Mouse (Mus musculus): Measurements from ENCODE around the gene Tmem108. TPM values are rescaled to one million over a fixed set of nuclear protein-coding genes. Genes with fewer than 3 reads are reported as not detected.

Gene Tmem108
- polyA plus RNA-seq, 1 experiment from 2014 or later: 108 TPM

DNA sequence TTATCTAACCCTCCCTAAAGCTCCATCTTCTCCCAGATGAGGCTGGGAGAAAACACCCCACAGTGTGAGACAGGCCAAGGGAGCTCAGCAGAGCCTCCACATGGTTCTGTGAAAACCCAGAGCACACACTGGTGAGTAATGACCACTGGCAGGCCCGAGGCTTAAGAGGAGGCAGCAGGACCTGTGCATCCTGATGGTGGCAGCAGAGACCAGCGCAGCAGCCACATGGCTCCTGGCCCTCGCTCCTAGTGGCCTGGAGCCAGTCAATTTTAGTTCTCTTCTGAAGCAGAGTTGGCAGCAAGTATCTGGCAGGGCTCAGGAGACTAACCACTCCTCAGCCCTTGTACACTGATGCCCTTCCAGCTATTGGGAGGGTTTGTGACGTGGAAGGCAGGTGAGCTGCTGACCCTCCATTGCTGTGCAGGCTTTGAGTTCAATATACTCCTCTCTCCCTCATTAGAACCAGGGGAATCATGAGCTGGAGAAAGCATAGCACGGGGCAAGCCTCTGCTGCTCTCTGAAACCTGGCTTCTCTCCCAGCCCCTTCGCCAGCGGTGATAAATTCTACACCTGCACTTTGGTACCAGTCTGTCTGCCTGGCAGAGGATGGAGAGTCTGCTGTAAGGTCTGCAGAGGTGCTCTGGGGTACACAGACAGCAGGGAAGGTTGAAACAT lies 267.2 kb downstream of the Tmem108 start:
- 35% methylated on average over 7 of the region's 7 CpGs for WGBS (ENCODE audit: insufficient replicate concordance)
- Histone ChIP-seq H3K4me3 (ENCODE audit: low read depth, low read length) (no peak overlapping the region), H3K9ac (ENCODE audit: low read depth, low read length) (no peak overlapping the region), H3K4me2 (no peak overlapping the region), H3K27me3 (ENCODE audit: control insufficient read depth, insufficient read depth, low read length) (no peaks in the 10 kb centered on the region), H3K27ac (ENCODE audit: low read depth, low read length) (no peak overlapping the region; the same call in 1 of the 2 replicates), H3K4me1 (ENCODE audit: control insufficient read depth, insufficient read depth, low read length) (peaks cover 25% of the 10 kb centered on the region), H3K36me3 (ENCODE audit: control insufficient read depth, insufficient read depth, low read length) (peaks cover 5% of the 10 kb centered on the region; the same call in 1 of the 2 replicates), H3K9me3 (replicated peaks; ENCODE audit: control insufficient read depth, low read length) (no peaks in the 10 kb centered on the region)
- peak; percentile 58 for ATAC-seq (replicated peaks; ENCODE audit: insufficient number of reproducible peaks, low FRiP score, low TSS enrichment)

DNA sequence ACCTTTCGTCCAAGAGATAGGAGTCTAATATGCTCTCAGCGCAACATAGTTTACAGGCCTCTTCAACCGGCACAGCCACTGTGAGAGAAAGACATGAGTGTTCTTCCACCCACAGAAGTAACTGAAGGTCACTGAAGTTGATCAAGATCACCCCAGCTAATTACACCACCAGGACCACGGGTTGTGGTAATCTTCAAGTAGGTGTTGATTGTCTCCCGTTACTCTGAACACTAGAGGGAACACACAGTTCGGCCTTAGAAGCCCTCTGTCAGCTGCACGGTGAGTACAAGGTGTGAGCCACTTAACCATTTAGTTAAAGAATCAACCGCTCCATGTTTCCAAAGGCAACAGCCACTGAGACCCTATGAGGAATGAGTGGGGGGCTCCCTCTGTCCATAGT lies 269.7 kb downstream of the Tmem108 start:
- Histone ChIP-seq H3K9ac (ENCODE audit: low read depth, low read length) (peak overlapping the region; percentile 36; the same call in 1 of the 2 replicates), H3K36me3 (ENCODE audit: control insufficient read depth, insufficient read depth, low read length) (0 out of 2 replicates have a peak, but pooled peaks cover 4% of the 10 kb centered on the region), H3K27me3 (ENCODE audit: control insufficient read depth, insufficient read depth, low read length) (no peaks in the 10 kb centered on the region), H3K4me3 (ENCODE audit: low read depth, low read length) (no peak overlapping the region), H3K9me3 (replicated peaks; ENCODE audit: control insufficient read depth, low read length) (no peaks in the 10 kb centered on the region), H3K4me2 (no peak overlapping the region), H3K27ac (ENCODE audit: low read depth, low read length) (0 out of 2 replicates have a peak overlapping the region, but pooled peaks have one; percentile 25), H3K4me1 (ENCODE audit: control insufficient read depth, insufficient read depth, low read length) (peaks cover 36% of the 10 kb centered on the region)
- no peak for ATAC-seq (replicated peaks; ENCODE audit: insufficient number of reproducible peaks, low FRiP score, low TSS enrichment)
- WGBS (ENCODE audit: insufficient replicate concordance): 44% methylated on average over 8 of the region's 8 CpGs

DNA sequence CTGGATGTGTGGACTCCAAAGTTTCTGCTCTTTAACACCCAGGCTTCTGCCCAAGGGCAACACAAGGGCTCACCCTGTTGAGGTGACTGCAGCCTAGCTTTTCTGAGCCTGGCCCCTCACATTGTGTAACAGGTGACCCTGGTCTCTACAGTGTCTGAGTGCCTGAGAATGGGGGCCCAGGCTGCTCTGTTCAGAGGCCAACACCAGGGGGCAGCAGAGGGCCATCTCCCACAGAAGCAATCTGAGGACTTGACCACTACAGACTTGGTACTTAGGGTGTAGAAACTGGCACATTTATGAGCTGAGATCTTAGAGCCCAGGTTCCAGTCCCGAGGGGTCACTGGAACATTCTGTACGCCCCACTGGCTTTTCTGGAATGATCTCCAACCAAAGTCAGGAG lies 271.2 kb downstream of the Tmem108 start:
- H3K9me3 ChIP-seq (replicated peaks; ENCODE audit: control insufficient read depth, low read length): no peaks in the 10 kb centered on the region
- no peak for ATAC-seq (replicated peaks; ENCODE audit: insufficient number of reproducible peaks, low FRiP score, low TSS enrichment)

DNA sequence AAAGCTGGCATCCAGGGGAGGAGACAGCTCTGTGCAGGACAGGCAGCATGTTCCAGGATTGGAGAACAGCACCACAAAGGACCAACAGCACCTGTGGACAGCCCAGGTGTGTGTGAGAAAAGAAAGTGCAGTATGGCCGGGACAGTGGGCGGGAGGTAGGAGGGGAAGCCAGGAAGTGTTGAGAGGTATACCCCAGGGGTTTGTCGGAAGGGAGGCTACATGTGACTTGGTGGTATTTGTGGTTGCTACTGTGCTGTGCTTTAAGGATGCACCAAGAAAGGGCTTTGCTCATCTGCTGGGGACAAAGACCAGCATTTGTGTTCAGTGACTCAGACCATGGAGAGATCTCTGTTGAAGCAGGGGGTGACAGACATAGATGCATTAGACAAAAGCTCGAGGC lies 271.8 kb downstream of the Tmem108 start:
- Histone ChIP-seq H3K9me3 (replicated peaks; ENCODE audit: control insufficient read depth, low read length) (no peaks in the 10 kb centered on the region), H3K36me3 (ENCODE audit: control insufficient read depth, insufficient read depth, low read length) (0 out of 2 replicates have a peak, but pooled peaks cover 4% of the 10 kb centered on the region), H3K4me2 (no peak overlapping the region), H3K4me1 (ENCODE audit: control insufficient read depth, insufficient read depth, low read length) (peaks cover 55% of the 10 kb centered on the region), H3K27me3 (ENCODE audit: control insufficient read depth, insufficient read depth, low read length) (no peaks in the 10 kb centered on the region), H3K9ac (ENCODE audit: low read depth, low read length) (no peak overlapping the region), H3K27ac (ENCODE audit: low read depth, low read length) (no peak overlapping the region), H3K4me3 (ENCODE audit: low read depth, low read length) (no peak overlapping the region)
- no peak for ATAC-seq (replicated peaks; ENCODE audit: insufficient number of reproducible peaks, low FRiP score, low TSS enrichment)
- 59% methylated on average over 4 of the region's 4 CpGs for whole genome bisulfite sequencing (ENCODE audit: insufficient replicate concordance)

More for the DNA sequence above, 271.2 kb downstream of the Tmem108 start:
- Histone ChIP-seq H3K27ac (ENCODE audit: low read depth, low read length) (no peak overlapping the region), H3K36me3 (ENCODE audit: control insufficient read depth, insufficient read depth, low read length) (0 out of 2 replicates have a peak, but pooled peaks cover 4% of the 10 kb centered on the region), H3K4me2 (no peak overlapping the region), H3K4me1 (ENCODE audit: control insufficient read depth, insufficient read depth, low read length) (peaks cover 51% of the 10 kb centered on the region), H3K27me3 (ENCODE audit: control insufficient read depth, insufficient read depth, low read length) (no peaks in the 10 kb centered on the region), H3K9ac (ENCODE audit: low read depth, low read length) (no peak overlapping the region), H3K4me3 (ENCODE audit: low read depth, low read length) (no peak overlapping the region)
- WGBS (ENCODE audit: insufficient replicate concordance): 13% methylated on average over 2 of the region's 2 CpGs

DNA sequence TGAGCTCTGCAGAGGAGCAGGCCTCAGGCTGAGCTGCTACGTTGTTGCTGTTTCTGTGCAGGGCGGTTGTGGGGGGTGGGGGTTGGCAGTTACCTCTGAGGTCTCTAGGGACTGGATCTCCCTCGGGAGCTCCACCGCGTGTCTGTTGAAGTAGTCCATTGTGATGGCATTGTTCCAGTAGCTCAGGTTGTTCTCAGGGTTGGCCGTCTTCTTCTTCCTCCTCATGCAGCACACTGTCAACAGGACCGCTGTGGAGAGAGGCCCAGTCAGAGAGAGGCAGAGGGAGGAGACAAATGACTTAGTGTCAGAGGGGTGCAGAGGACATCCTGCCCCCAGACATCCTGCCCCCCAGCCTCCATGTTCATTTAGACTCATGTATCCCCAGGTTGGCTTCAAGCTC lies 272.5 kb downstream of the Tmem108 start:
- Histone ChIP-seq H3K36me3 (ENCODE audit: control insufficient read depth, insufficient read depth, low read length) (0 out of 2 replicates have a peak, but pooled peaks cover 4% of the 10 kb centered on the region), H3K4me2 (no peak overlapping the region), H3K4me3 (ENCODE audit: low read depth, low read length) (no peak overlapping the region), H3K4me1 (ENCODE audit: control insufficient read depth, insufficient read depth, low read length) (peaks cover 48% of the 10 kb centered on the region), H3K27ac (ENCODE audit: low read depth, low read length) (no peak overlapping the region), H3K9ac (ENCODE audit: low read depth, low read length) (no peak overlapping the region), H3K9me3 (replicated peaks; ENCODE audit: control insufficient read depth, low read length) (no peaks in the 10 kb centered on the region), H3K27me3 (ENCODE audit: control insufficient read depth, insufficient read depth, low read length) (no peaks in the 10 kb centered on the region)
- 45% methylated on average over 7 of the region's 7 CpGs for WGBS (ENCODE audit: insufficient replicate concordance)
- no peak for ATAC-seq (replicated peaks; ENCODE audit: insufficient number of reproducible peaks, low FRiP score, low TSS enrichment)

DNA sequence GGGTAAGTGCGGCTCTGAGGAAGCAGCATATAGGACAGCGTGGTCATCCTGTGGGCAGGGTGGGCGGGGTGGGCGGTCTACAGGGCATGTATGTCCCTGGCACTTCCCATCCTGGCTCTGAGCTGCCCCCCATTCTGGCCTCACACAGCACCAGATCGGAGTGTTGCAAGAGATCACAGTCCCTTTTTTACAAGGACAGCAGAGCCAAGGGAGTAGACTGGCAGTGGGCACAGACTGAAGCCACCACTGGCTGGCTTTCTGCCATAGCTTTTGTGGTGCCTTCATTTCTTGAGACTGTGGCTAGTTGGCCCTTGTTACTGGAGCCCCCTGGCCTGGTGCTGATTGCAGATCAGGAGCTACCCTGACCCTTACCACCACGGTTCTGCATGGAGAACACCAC lies 275.4 kb downstream of the Tmem108 start:
- WGBS (ENCODE audit: insufficient replicate concordance): 76% methylated on average over 6 of the region's 6 CpGs
- 0 out of 2 replicates have a peak, but pooled peaks cover 4% of the 10 kb centered on the region for H3K36me3 ChIP-seq (ENCODE audit: control insufficient read depth, insufficient read depth, low read length)
- peak overlapping the region; percentile 54; the same call in 1 of the 2 replicates for H3K27ac ChIP-seq (ENCODE audit: low read depth, low read length)
- no peaks in the 10 kb centered on the region for H3K27me3 ChIP-seq (ENCODE audit: control insufficient read depth, insufficient read depth, low read length)
- ATAC-seq (replicated peaks; ENCODE audit: insufficient number of reproducible peaks, low FRiP score, low TSS enrichment): no peak
- H3K4me2 ChIP-seq: no peak overlapping the region
- peaks cover 41% of the 10 kb centered on the region for H3K4me1 ChIP-seq (ENCODE audit: control insufficient read depth, insufficient read depth, low read length)
- no peak overlapping the region for H3K4me3 ChIP-seq (ENCODE audit: low read depth, low read length)
- no peak overlapping the region for H3K9ac ChIP-seq (ENCODE audit: low read depth, low read length)
- no peaks in the 10 kb centered on the region for H3K9me3 ChIP-seq (replicated peaks; ENCODE audit: control insufficient read depth, low read length)

DNA sequence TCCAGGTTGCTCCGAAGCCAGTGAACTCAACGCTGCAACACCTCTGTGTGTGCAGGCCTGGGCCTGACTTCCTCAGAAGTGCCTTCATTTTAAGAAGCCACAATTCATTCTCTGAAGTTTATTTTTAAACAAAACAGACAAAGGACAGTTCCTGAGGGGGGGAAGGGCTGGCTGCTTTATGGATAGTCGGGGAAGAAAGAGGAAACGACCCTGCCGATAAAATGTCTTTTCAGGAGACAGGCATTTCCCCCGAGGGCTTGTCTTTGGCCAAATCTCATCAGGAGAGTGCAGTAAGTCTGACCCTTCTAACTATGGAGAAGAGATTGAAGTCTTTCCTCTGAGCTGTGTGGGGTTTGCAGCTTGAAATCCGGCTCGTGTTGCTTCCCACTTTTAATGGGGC lies 276.0 kb downstream of the Tmem108 start:
- 22% methylated on average over 8 of the region's 8 CpGs for WGBS (ENCODE audit: insufficient replicate concordance)
- H3K4me3 ChIP-seq (ENCODE audit: low read depth, low read length): no peak overlapping the region
- H3K27ac ChIP-seq (ENCODE audit: low read depth, low read length): 0 out of 2 replicates have a peak overlapping the region, but pooled peaks have one; percentile 6
- H3K4me2 ChIP-seq: peak overlapping the region; percentile 14; the same call in 1 of the 2 replicates
- H3K36me3 ChIP-seq (ENCODE audit: control insufficient read depth, insufficient read depth, low read length): 0 out of 2 replicates have a peak, but pooled peaks cover 4% of the 10 kb centered on the region
- ATAC-seq (replicated peaks; ENCODE audit: insufficient number of reproducible peaks, low FRiP score, low TSS enrichment): no peak
- no peaks in the 10 kb centered on the region for H3K9me3 ChIP-seq (replicated peaks; ENCODE audit: control insufficient read depth, low read length)
- H3K9ac ChIP-seq (ENCODE audit: low read depth, low read length): no peak overlapping the region
- H3K27me3 ChIP-seq (ENCODE audit: control insufficient read depth, insufficient read depth, low read length): no peaks in the 10 kb centered on the region
- H3K4me1 ChIP-seq (ENCODE audit: control insufficient read depth, insufficient read depth, low read length): peaks cover 41% of the 10 kb centered on the region

DNA sequence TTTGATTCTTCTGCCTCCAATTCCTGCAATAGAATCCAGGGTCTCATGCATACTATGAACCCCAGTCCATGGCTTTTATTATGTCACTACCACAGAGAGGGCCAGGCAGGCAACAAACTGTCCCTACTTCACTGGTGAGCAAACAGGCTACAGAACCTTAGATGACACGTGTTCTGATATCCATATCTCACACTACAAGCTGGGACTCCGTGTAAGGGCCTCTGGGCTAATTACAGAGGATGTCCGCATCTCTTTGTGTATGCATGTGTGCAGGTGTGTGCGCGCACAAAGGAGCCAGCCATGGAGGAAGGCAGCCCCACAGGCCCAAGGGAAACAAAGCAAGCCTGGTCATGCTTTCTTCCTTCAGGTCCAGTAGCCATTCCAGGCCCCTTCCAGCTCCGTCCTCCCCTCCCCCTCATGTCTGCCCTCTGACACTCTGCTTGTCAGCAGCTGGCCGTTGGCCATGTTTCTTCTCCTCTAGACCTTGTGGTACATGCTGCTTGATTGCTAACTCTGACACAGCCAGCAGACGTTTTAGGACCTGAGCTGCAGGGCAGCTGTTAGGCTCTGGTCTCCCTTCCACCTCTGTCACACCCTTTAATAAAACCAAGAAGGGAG lies 280.9 kb downstream of the Tmem108 start:
- Histone ChIP-seq H3K4me1 (ENCODE audit: control insufficient read depth, insufficient read depth, low read length) (peaks cover 26% of the 10 kb centered on the region), H3K27me3 (ENCODE audit: control insufficient read depth, insufficient read depth, low read length) (no peaks in the 10 kb centered on the region), H3K4me3 (ENCODE audit: low read depth, low read length) (no peak overlapping the region), H3K4me2 (no peak overlapping the region; the same call in 1 of the 2 replicates), H3K27ac (ENCODE audit: low read depth, low read length) (peak overlapping the region; percentile 59), H3K9ac (ENCODE audit: low read depth, low read length) (0 out of 2 replicates have a peak overlapping the region, but pooled peaks have one; percentile 39), H3K9me3 (replicated peaks; ENCODE audit: control insufficient read depth, low read length) (no peaks in the 10 kb centered on the region), H3K36me3 (ENCODE audit: control insufficient read depth, insufficient read depth, low read length) (no peaks in the 10 kb centered on the region)
- peak; percentile 60; the same call in 1 of the 2 replicates for ATAC-seq (replicated peaks; ENCODE audit: insufficient number of reproducible peaks, low FRiP score, low TSS enrichment)
- WGBS (ENCODE audit: insufficient replicate concordance): 34% methylated on average over 8 of the region's 8 CpGs

Data from heart, embryonic 11.5 days (tissue).